Mouse (Mus musculus) limb, embryonic 14.5 days (tissue): ENCODE data around the gene Mms19. TPM values are rescaled to one million over a fixed set of nuclear protein-coding genes. Genes with fewer than 3 reads are reported as not detected.
A peak's percentile ranks its signal among the peaks of the same experiment; 100 is the strongest.

ENCODE experiments used
- ATAC-seq: fragments of 200-750 bp; cut with Nextera tagmentation; 2 replicates; pipeline ENCODE4 v1.8.0; 2017; ENCODE audit warnings: low read depth, moderate number of reproducible peaks, moderate TSS enrichment; ENCODE audit not compliant: low FRiP score
- DNase-seq: peaks from one replicate; pipeline ENCODE4 v3.0.0-alpha.2; 2015; ENCODE audit warnings: low spot score
- H3K27ac ChIP-seq: fragments of 300-500 bp; sonication (generic); replicated peaks from 2 replicates; pipeline ENCODE4 v1.5.1; 2014; ENCODE audit warnings: low read depth, mild to moderate bottlenecking, low read length, moderate library complexity, mixed read lengths
- H3K27me3 ChIP-seq: fragments of 300-500 bp; sonication (generic); 2 replicates; pipeline ENCODE4 v1.6.1; 2014; ENCODE audit warnings: low read length, mixed read lengths; ENCODE audit not compliant: control insufficient read depth, insufficient read depth
- H3K36me3 ChIP-seq: fragments of 300-500 bp; sonication (generic); 2 replicates; pipeline ENCODE4 v1.6.1; 2014; ENCODE audit warnings: mild to moderate bottlenecking, low read length, moderate library complexity, mixed read lengths; ENCODE audit not compliant: control insufficient read depth, insufficient read depth
- H3K4me1 ChIP-seq: fragments of 300-500 bp; sonication (generic); 2 replicates; pipeline ENCODE4 v1.6.1; 2014; ENCODE audit warnings: antibody characterized with exemption, low read length, mixed read lengths; ENCODE audit not compliant: control insufficient read depth, insufficient read depth
- H3K4me2 ChIP-seq: fragments of 300-500 bp; sonication (generic); replicated peaks from 2 replicates; pipeline ENCODE4 v1.6.1; 2014; ENCODE audit warnings: low read depth, mild to moderate bottlenecking, low read length, moderate library complexity; ENCODE audit not compliant: severe bottlenecking
- H3K4me3 ChIP-seq: fragments of 300-500 bp; sonication (generic); replicated peaks from 2 replicates; pipeline ENCODE4 v1.5.1; 2014; ENCODE audit warnings: low read length
- H3K9ac ChIP-seq: fragments of 300-500 bp; sonication (generic); 2 replicates; pipeline ENCODE4 v1.6.1; 2014; ENCODE audit warnings: mild to moderate bottlenecking, low read depth, low read length, moderate library complexity; ENCODE audit not compliant: severe bottlenecking
- H3K9me3 ChIP-seq: fragments of 300-500 bp; sonication (generic); 2 replicates; pipeline ENCODE4 v1.6.1; 2016; ENCODE audit warnings: low read length; ENCODE audit not compliant: control insufficient read depth
- POLR2A ChIP-seq: fragments of 200-500 bp; IDR thresholded peaks from 2 replicates; pipeline ENCODE4 v1.8.0; 2012; ENCODE audit warnings: inconsistent platforms, mild to moderate bottlenecking, moderate library complexity, borderline replicate concordance; ENCODE audit not compliant: insufficient read depth, insufficient read length; ENCODE audit errors: extremely low read depth
- WGBS: fragments of 180-500 bp; shearing (Covaris S2); extraction: QIAGEN DNeasy Blood & Tissue Kit; methylation state at CpG from one replicate; pipeline ENCODE4 v1.1.7; 2014; 5-methylcytosine and 5-hydroxymethylcytosine counted together
- polyA plus RNA-seq, 2 experiments: library from polyadenylated mRNA; depleted of rRNA in 1 of 2; stranded (reverse) in 1 of 2; unstranded in 1 of 2; fragments of >200 nt; fragmentation: Nextera tagmentation in 1 of 2; extraction: Ambion mirVana in 1 of 2; gene quantifications; 2 replicates each; pipeline versions ENCODE4 v1.2.1 to v1.2.3; 2012 to 2014

Mms19 gene
- polyA plus RNA-seq, 2 experiments = 30.0 to 83.7 TPM

- no peak for TF ChIP-seq POLR2A
These were observed 77.9 kb downstream of the Mms19 start for GRCm38 (mm10) chr19:41902848-41903593.

GRCm38 (mm10) chr19:41901696-41902095, 79.3 kb downstream of the Mms19 start:
- DNase-seq = peak; percentile 30
- 54% methylated on average over 2 of the region's 2 CpGs for WGBS

More at GRCm38 (mm10) chr19:41902848-41903593, 77.9 kb downstream of the Mms19 start:
- H3K9me3 ChIP-seq = no peaks in the 10 kb centered on the region
- H3K4me2 ChIP-seq = no peak overlapping the region
- no peak overlapping the region for H3K9ac ChIP-seq
- DNase-seq = no peak
- no peaks in the 10 kb centered on the region for H3K27me3 ChIP-seq
- H3K4me1 ChIP-seq = no peaks in the 10 kb centered on the region
- no peaks in the 10 kb centered on the region for H3K36me3 ChIP-seq
- no peak for ATAC-seq
- 86% methylated on average over 10 of the region's 10 CpGs for WGBS
- H3K4me3 ChIP-seq = no peak overlapping the region
- H3K27ac ChIP-seq = no peak overlapping the region

GRCm38 (mm10) chr19:41900495-41901090, 80.4 kb downstream of the Mms19 start:
- no peak for TF ChIP-seq POLR2A
- Histone ChIP-seq H3K27ac (no peak overlapping the region), H3K9ac (no peak overlapping the region), H3K36me3 (no peaks in the 10 kb centered on the region), H3K4me3 (no peak overlapping the region), H3K4me2 (no peak overlapping the region), H3K9me3 (no peaks in the 10 kb centered on the region), H3K4me1 (no peaks in the 10 kb centered on the region), H3K27me3 (no peaks in the 10 kb centered on the region)
- WGBS = 90% methylated on average over 8 of the region's 8 CpGs
- no peak for DNase-seq
- ATAC-seq = no peak

More at GRCm38 (mm10) chr19:41901696-41902095, 79.3 kb downstream of the Mms19 start:
- H3K27ac ChIP-seq = no peak overlapping the region
- no peaks in the 10 kb centered on the region for H3K9me3 ChIP-seq
- H3K4me1 ChIP-seq = no peaks in the 10 kb centered on the region
- no peak overlapping the region for H3K9ac ChIP-seq
- no peak for TF ChIP-seq POLR2A
- no peaks in the 10 kb centered on the region for H3K36me3 ChIP-seq
- no peak overlapping the region for H3K4me2 ChIP-seq
- H3K4me3 ChIP-seq = no peak overlapping the region
- H3K27me3 ChIP-seq = no peaks in the 10 kb centered on the region
- no peak for ATAC-seq

- no peak overlapping the region for H3K4me3 ChIP-seq
- no peak overlapping the region for H3K4me2 ChIP-seq
- no peak overlapping the region for H3K27ac ChIP-seq
- TF ChIP-seq POLR2A = no peak
- H3K9me3 ChIP-seq = no peaks in the 10 kb centered on the region
- no peaks in the 10 kb centered on the region for H3K27me3 ChIP-seq
- no peaks in the 10 kb centered on the region for H3K36me3 ChIP-seq
- DNase-seq (peak; percentile 57), ATAC-seq (no peak)
- 46% methylated on average over 4 of the region's 4 CpGs for WGBS
- peaks cover 7% of the 10 kb centered on the region; the same call in 1 of the 2 replicates for H3K4me1 ChIP-seq
- no peak overlapping the region for H3K9ac ChIP-seq
These were observed 82.1 kb downstream of the Mms19 start for GRCm38 (mm10) chr19:41898860-41899259.

GRCm38 (mm10) chr19:41896319-41896711, 84.6 kb downstream of the Mms19 start:
- DNase-seq (no peak), ATAC-seq (peak; percentile 12; the same call in 1 of the 2 replicates)
- no peak overlapping the region for H3K27ac ChIP-seq
- peaks cover 5% of the 10 kb centered on the region for H3K36me3 ChIP-seq
- H3K27me3 ChIP-seq = no peaks in the 10 kb centered on the region
- whole genome bisulfite sequencing = 21% methylated on average over 18 of the region's 18 CpGs
- H3K9me3 ChIP-seq = no peaks in the 10 kb centered on the region
- peaks cover 7% of the 10 kb centered on the region; the same call in 1 of the 2 replicates for H3K4me1 ChIP-seq
- peak overlapping the region; percentile 72 for H3K4me2 ChIP-seq
- peak overlapping the region; percentile 71 for H3K4me3 ChIP-seq
- TF ChIP-seq POLR2A = no peak
- peak overlapping the region; percentile 36; the same call in 1 of the 2 replicates for H3K9ac ChIP-seq
